Mouse (Mus musculus) kidney, adult 2 months (tissue): Measurements from ENCODE around the gene Gpr152.

ENCODE experiments used
- CTCF ChIP-seq: fragments of 200-500 bp; conservative IDR thresholded peaks from 2 replicates; pipeline ENCODE4 v1.5.1; 2011; ENCODE audit warnings: low read depth, mild to moderate bottlenecking, control low read depth, low read length, moderate library complexity, mixed read lengths; ENCODE audit not compliant: insufficient read depth, insufficient read length
- POLR2A ChIP-seq: fragments of 200-500 bp; IDR thresholded peaks from one replicate; pipeline ENCODE4 v1.6.1; 2011; ENCODE audit warnings: low read depth, low read length, control low read depth

GRCm38 (mm10) chr19:4121097-4121805 is 18.3 kb upstream of the Gpr152 start:
- TF ChIP-seq CTCF (no peak), POLR2A (no peak)
